Mouse (Mus musculus) kidney, adult 2 months (tissue): Measurements from ENCODE around the gene Scfd2.

Experiments
- CTCF ChIP-seq: fragments of 200-500 bp; conservative IDR thresholded peaks from 2 replicates; pipeline ENCODE4 v1.5.1; 2011; ENCODE audit warnings: low read depth, mild to moderate bottlenecking, control low read depth, low read length, moderate library complexity, mixed read lengths; ENCODE audit not compliant: insufficient read depth, insufficient read length
- POLR2A ChIP-seq: fragments of 200-500 bp; IDR thresholded peaks from one replicate; pipeline ENCODE4 v1.6.1; 2011; ENCODE audit warnings: low read depth, low read length, control low read depth

- TF ChIP-seq CTCF (no peak), POLR2A (no peak)
Measured at GRCm38 (mm10) chr5:74159906-74160305, 371.7 kb downstream of the Scfd2 start.
